ENCODE assay signal across 17 mouse cellular contexts in genomic region chr16:63191623-63192022, GRCm38 (mm10).
"Had no signal": no experiment of that assay in that cellular context is flagged by ENCODE, and none has a peak within 500 bp of the region (broad histone marks: within the 10 kb centered on the region; RNA-seq: fewer than 3 reads in every experiment).

No protein-coding gene starts in this region.

- H3K36me3 ChIP-seq: midbrain, embryonic 10.5 days; midbrain, embryonic 12.5 days; neural tube, embryonic 12.5 days; neural tube, embryonic 15.5 days had no signal

- H3K9ac ChIP-seq: liver, embryonic 14.5 days; lung, embryonic 14.5 days; midbrain, embryonic 12.5 days; neural tube, embryonic 12.5 days; neural tube, embryonic 15.5 days had no signal

- DNase-seq: lung, adult 18-20 months; lung, embryonic 14.5 days; lung, postnatal 10 days; lung, postnatal 4 days; right cerebral cortex, adult 18-20 months; right cerebral cortex, postnatal 25 days; right cerebral cortex, postnatal 4 days; spleen, adult 18-20 months; thymus, adult 18-20 months; thymus, postnatal 14 days; thymus, postnatal 36 days had no signal

- H3K4me2 ChIP-seq: lung, embryonic 14.5 days; midbrain, embryonic 12.5 days; neural tube, embryonic 12.5 days; neural tube, embryonic 15.5 days had no signal

- H3K27me3 ChIP-seq: midbrain, embryonic 12.5 days; neural tube, embryonic 12.5 days; neural tube, embryonic 15.5 days had no signal

- H3K4me1 ChIP-seq: midbrain, embryonic 12.5 days; neural tube, embryonic 12.5 days; neural tube, embryonic 15.5 days had no signal

- H3K9me3 ChIP-seq: midbrain, embryonic 10.5 days; midbrain, embryonic 12.5 days; neural tube, embryonic 12.5 days; neural tube, embryonic 15.5 days had no signal

- H3K4me3 ChIP-seq: midbrain, embryonic 10.5 days; midbrain, embryonic 12.5 days; myocyte; neural tube, embryonic 12.5 days; neural tube, embryonic 15.5 days had no signal

- H3K27ac ChIP-seq: liver, embryonic 14.5 days; midbrain, embryonic 10.5 days; midbrain, embryonic 12.5 days; neural tube, embryonic 12.5 days; neural tube, embryonic 15.5 days had no signal
